Mouse (Mus musculus) spleen, postnatal 14 days (tissue): ENCODE results near the gene Fbxo34.
"Not testable (repeated sequence)": the region's sequence is repeated elsewhere in the genome, so short reads cannot be mapped to it uniquely, and the experiment has no call there.

ENCODE experiments used
- DNase-seq, 2 experiments: peaks; one replicate each; pipeline ENCODE4 v3.0.0; 2021 to 2022; ENCODE audit warnings: low spot score in 2 of 2

Gene Fbxo34

DNA sequence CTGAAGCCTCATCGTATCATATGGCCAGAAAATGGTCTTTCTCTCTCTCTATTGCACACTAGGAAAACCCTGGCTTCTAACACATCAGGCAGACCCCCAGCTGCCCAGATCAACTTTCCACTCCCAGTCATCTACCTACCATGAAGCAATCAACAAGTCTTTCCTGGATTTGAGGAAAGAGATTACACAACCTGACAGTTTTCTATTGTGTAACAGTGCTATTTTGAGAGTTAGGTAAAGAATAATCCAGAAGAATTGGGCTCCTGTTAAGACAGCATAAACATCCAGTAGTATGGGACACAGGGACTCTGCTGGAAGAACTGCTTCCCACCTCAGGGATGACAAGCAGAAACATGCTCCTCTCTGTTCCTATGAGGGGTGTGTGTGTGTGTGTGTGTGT lies 112.3 kb downstream of the Fbxo34 start:
- DNase-seq = no peak

DNA sequence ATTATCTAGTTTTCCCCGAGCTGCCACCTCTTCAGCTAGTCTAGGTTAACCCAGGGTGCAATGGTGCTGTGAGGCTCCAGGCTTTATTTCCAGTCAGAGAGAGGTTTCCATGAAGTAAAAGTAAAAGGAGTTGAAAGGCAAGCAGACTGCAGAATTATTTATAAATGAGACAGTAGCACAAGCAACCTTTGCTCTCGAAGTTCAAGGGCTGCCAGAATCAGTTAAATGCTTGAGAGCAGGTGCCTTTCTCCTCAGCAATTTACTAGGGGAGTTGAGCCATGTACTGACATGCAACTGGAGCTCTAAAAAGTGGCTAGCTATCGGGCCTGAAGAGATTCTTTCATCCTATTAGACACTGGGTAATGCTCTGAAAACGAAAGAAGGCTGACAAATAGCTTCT lies 112.9 kb downstream of the Fbxo34 start:
- DNase-seq = no peak

DNA sequence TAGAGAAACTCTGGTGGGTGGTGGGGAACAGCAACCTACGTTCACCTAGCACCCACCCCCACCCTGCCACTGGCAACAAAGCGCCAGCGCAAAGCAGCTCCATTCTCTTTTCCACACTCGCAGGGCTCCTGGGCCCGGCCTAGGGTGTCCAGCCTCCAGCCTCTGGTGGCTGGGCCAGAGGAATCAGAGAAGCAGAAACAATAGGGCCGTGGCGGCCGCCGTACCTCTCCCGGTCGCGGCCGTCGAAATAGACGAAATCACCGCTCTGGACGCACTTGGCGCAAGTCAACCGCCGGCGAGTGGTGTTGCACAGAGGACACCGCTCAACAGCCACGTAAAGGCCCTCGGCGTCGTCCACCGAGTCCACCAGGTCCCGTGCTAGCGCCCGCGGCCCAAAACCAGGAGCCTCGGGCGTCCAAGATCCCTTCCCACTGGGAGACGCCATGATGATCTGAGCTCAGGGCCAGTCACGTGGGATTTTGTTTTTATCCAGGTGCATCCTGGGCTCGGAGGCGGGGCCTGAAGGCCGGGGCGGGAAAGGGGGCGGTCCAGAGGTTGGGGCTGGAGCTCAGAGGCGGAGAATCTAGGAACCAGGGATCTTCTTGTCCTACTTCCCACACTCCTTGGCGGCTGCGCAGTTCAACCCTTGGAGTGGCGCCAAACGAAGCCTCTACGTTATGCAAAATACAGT lies 117.9 kb downstream of the Fbxo34 start:
- peak; percentile 78 to 82 for DNase-seq

DNA sequence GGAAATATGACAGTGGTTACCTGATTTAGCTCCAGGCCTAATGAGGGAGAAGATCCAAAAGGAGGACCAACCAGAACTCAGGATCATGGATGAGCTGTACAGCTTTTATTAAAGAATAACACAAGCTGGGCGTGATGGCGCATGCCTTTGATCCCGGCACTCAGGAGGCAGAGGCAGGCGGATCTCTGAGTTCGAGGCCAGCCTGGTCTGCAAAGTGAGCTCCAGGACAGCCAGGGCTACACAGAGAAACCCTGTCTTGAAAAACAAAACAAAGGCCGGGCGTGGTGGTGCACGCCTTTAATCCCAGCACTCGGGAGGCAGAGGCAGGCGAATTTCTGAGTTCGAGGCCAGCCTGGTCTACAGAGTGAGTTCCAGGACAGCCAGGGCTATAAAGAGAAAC lies 120.3 kb downstream of the Fbxo34 start, which contains the start of gene Atg14:
Atg14 (minus strand) TSS at position 101 of the 400 bp plus-strand sequence.
- not testable (repeated sequence) for DNase-seq

DNA sequence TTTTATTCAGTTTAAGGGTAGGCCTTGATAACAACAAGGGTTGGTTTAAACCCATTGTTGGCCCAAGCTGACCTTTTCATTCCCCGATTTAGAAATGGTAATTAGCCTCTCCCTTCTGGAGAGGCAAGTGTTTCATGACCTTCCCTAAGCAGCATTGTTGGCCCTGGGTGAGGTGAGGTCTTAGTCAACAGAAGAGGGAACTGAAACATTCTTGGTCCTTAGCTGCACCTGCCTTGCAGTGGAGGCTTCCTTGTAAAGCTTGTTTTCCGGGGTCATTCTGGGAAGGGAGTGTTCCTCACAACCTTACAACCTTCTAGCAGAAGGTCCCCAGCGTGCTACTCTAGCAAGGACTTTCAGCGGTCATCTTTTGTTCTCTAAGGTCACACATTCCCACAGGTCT lies 122.5 kb downstream of the Fbxo34 start:
- DNase-seq = no peak

DNA sequence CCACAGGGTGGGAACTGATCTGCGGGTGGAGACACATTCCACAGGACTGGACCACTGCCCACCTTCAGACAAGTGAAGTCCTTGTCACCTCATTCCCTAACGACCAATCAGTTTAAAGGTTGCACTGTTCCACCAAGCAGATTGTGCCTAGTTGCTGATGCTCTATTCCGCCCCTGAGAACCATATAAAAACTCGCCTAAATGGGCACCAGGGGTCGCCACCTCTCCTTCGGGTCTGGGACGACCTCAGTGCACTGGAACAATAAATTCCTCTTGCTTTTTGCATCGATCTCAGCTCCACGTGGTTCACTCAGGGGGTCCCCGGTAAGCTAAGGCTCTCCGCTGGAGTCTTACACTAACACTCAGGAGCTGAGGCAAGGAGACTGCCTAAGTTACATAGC lies 124.5 kb downstream of the Fbxo34 start:
- DNase-seq = no peak

DNA sequence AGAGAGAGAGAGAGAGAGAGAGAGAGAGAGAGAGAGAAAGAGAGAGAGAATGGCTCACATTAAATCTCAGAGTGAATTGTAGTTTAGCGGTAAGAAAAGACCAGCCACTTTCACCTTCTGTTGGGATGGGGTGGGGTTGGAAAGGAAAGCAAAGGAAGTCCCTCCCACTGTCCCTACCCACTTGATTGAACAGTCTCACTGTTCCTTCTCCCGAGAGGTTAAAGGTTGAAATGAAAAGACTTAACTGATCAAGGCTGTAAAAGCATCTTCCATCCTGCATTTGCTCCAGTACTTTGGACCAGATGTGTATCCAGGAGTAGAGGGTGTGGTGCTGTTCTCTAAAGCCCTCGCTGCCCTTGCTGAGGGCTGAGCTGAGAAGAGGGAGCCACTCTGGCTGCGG lies 126.5 kb downstream of the Fbxo34 start:
- no peak for DNase-seq

DNA sequence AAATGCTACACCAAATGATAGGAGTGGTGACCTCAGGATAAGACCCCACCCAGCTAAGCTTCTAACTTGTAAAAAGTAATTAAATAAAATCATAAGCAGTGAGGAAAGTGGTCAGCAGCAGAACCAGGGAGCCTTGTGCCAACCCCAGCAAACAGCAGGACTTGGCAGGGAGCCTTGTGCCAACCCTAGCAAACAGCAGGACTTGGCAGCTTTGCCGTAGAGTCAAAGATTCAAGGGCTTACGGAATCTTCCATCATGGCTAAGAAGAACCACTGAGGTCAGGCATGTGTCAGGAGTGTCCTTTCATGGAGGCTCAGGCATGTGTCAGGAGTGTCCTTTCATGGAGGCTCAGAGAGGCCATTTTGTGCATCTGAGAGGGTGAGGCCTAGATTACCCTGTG lies 127.9 kb downstream of the Fbxo34 start:
- DNase-seq = no peak

DNA sequence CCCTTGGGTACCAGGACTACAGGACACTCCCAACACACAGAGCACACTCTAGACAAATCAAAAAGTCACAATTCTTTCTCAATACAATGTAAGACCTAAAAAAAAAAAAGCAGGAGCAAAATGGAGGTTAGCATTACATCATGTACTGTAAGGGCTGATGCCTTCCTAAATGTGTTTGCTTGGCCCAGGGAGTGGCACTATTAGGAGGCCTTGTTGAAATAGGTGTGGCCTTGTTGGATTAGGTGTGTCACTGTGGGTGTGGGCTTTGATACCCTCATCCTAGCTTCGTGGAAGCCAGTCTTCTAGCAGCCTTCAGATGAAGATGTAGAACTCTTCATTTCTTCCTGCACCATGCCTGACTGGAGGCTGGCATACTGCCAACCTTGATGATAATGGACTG lies 131.1 kb downstream of the Fbxo34 start:
- DNase-seq = no peak
